Mouse (Mus musculus) fibroblast of lung, adult 2 months (primary cell): ENCODE measurements around the gene Gm13769.
"Not testable (repeated sequence)": the region's sequence is repeated elsewhere in the genome, so short reads cannot be mapped to it uniquely, and the experiment has no call there.

Source experiments
- DNase-seq: peaks from one replicate; pipeline ENCODE4 v3.0.0-alpha.2; 2011; ENCODE audit warnings: low read depth

Gene Gm13769

DNA sequence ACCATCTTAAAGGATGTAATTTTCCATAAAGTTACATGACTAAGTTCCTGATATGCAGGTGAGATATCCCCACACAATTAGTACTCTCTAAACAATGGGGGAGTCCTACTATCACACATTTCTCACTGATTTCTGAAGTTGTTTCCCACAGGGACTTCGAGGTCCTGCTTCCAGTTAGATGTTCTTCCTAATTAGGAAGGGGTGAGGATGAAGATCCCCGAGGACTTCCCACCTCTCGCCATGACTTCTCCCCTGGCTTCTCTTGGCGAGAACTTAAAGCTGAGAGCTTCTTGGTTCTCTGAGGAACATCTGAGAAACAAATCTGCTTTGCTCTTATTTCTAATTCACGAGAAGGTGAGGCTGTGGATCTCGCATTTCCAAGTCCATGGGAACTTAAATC is at the start of gene Gm13769:
Gm13769 (plus strand) TSS at position 301 of the 400 bp plus-strand sequence.
- DNase-seq = not testable (repeated sequence)

DNA sequence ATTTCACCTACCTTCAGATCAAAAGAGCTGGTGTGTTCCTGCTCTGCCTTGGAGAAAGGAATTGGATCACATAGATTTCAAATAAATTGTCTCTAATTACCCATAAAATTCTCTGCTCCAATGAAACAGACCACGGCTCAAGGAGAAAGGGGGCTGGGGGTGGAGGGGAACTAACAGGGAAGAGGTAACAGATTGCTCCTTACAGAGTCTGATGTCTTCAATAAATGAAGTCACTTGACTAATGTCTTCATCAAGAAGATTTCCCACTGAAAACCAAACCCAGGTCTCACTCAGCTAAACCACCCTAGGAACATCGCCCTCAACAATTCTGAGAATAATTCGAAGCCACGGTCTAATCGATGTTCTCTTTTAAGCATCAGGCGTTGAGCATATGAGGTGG is 29.3 kb upstream of the Gm13769 start, which contains the start of gene Olfr1272:
Olfr1272 (minus strand) TSS at position 101 of the 400 bp plus-strand sequence.
- DNase-seq = no peak

DNA sequence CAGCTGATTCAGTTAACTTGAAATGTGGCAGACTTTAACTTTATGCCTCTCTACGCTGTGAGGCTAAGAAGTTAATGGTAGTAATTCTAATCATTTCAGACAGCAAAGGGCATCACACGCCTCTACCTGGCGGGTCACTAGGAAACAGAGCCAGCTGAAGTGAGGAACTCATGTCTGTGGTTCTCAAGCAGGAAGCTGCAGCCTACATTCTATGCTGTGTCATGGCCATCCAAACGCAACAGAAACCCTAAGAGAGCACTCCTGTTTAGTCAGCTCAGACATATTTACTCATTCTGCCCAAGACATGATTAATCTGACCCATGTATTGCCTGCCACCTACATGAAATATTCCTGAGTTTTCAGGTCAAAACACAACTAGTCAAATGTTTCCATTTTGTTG is 24.7 kb downstream of the Gm13769 start:
- not testable (repeated sequence) for DNase-seq

DNA sequence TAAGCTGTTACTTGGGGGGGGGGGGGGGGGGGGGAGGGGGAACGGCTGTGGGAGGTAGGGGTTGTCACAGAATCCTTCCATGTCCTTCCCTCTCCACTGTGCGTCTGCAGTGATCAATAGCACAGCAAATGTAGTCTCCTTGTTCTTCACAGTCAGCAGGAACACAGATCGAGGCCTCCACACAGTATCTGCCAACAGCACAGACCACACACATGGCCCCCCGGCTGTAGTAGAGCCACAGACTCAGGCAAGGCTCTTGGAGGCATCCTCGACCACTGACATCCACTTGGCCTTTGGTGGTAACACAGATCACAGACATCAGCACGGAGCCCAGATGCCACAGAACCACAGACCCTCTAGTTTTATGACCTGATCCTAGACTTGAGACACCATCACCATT is 29.0 kb downstream of the Gm13769 start:
- DNase-seq = not testable (repeated sequence)

DNA sequence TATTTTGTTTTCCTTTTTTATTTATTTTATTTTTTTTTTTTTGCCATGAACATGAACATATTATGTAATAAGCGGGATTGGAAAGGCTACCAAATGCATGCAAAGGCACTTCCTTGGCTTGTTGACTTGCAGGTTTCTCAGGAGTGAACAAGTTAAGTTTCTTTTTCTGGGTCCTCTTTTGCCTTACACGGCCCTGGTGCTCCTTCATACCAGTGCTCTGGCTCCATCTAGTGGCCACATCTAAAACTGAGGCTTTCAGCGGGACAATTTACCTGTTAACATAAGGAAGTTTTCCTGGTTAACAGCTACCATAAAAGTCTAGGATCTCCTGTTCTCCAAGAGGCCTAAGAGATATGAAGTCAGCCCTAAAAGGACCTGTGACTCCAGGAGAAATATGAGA is 29.5 kb downstream of the Gm13769 start:
- not testable (repeated sequence) for DNase-seq

DNA sequence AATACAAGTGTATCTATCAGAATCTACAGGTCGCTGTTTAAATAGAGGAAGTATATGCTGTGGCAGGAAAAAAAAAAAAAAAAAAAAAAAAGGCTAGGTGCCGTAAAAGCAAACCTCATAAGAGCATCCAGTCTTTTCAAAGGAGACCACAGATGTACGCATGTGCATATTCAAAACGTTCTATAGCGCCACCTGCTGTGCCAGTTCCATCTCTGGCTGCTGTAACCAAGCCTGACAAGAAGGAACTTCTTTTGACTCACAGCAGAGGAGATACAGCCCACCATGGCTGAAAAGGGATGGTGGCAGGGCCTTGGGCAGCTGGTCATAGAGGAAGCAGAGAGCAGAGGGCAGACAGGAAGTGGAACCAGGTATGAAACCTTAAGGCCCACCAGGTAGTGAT is 37.2 kb downstream of the Gm13769 start:
- DNase-seq = not testable (repeated sequence)

- not testable (repeated sequence) for DNase-seq
These were observed 38.2 kb downstream of the Gm13769 start for GRCm38 (mm10) chr2:90360199-90360598.
